Mouse (Mus musculus) c-Kit-positive CD71-negative TER-119-negative erythroid progenitor cells, embryonic 14.5 days (primary cell): ENCODE data around the gene Pcgf1.

Experiments
- DNase-seq: peaks from one replicate; pipeline ENCODE4 v3.0.0-alpha.2; 2013; ENCODE audit warnings: low read depth

The Pcgf1 gene

GRCm38 (mm10) chr6:83077630-83078323, at the start of gene Pcgf1:
Pcgf1 (plus strand) TSS chr6:83077869.
- peak; percentile 98 for DNase-seq

GRCm38 (mm10) chr6:83029777-83030176, 47.9 kb upstream of the Pcgf1 start:
- no peak for DNase-seq

GRCm38 (mm10) chr6:83031111-83031510, 46.6 kb upstream of the Pcgf1 start:
- no peak for DNase-seq

GRCm38 (mm10) chr6:83031921-83032590, 45.6 kb upstream of the Pcgf1 start:
- DNase-seq: no peak

- no peak for DNase-seq
These were observed 44.9 kb upstream of the Pcgf1 start for GRCm38 (mm10) chr6:83032769-83033191.

- peak; percentile 68 for DNase-seq
These were observed 44.2 kb upstream of the Pcgf1 start, which contains the start of the genes Dok1 and Loxl3 for GRCm38 (mm10) chr6:83033249-83034185. Dok1 (minus strand) TSS chr6:83033471. Loxl3 (plus strand) TSS chr6:83034173.

- DNase-seq: no peak
These were observed 43.1 kb upstream of the Pcgf1 start for GRCm38 (mm10) chr6:83034463-83035055.

GRCm38 (mm10) chr6:83037188-83037587, 40.5 kb upstream of the Pcgf1 start:
- DNase-seq: no peak

GRCm38 (mm10) chr6:83038496-83039012, 39.1 kb upstream of the Pcgf1 start:
- peak; percentile 74 for DNase-seq

GRCm38 (mm10) chr6:83040601-83041000, 37.1 kb upstream of the Pcgf1 start:
- DNase-seq: no peak

- no peak for DNase-seq
These were observed 34.1 kb upstream of the Pcgf1 start for GRCm38 (mm10) chr6:83043561-83043960.

GRCm38 (mm10) chr6:83043993-83044392, 33.7 kb upstream of the Pcgf1 start:
- no peak for DNase-seq

GRCm38 (mm10) chr6:83044742-83045141, 32.9 kb upstream of the Pcgf1 start:
- no peak for DNase-seq

GRCm38 (mm10) chr6:83049367-83049766, 28.3 kb upstream of the Pcgf1 start:
- no peak for DNase-seq

- DNase-seq: no peak
These were observed 24.3 kb upstream of the Pcgf1 start for GRCm38 (mm10) chr6:83053136-83053960.

- DNase-seq: peak; percentile 94
These were observed 23.4 kb upstream of the Pcgf1 start, which contains the start of gene Aup1 for GRCm38 (mm10) chr6:83054074-83054851. Aup1 (plus strand) TSS chr6:83054521.

GRCm38 (mm10) chr6:83054871-83055431, 22.7 kb upstream of the Pcgf1 start, which contains the start of gene Htra2:
Htra2 (minus strand) TSS chr6:83055273.
- DNase-seq: no peak

GRCm38 (mm10) chr6:83057790-83058189, 19.9 kb upstream of the Pcgf1 start, which contains the start of gene Dqx1:
Dqx1 (plus strand) TSS chr6:83057844.
- no peak for DNase-seq

- no peak for DNase-seq
These were observed 18.9 kb upstream of the Pcgf1 start for GRCm38 (mm10) chr6:83058725-83059124.
